17 mouse cellular contexts compared by ENCODE assay signal in genomic region chr14:75541731-75542130, GRCm38 (mm10). TPM values are rescaled to one million over a fixed set of nuclear protein-coding genes. Genes with fewer than 3 reads are reported as not detected.
DNase-seq lines count a peak whose midpoint lies in the region; ATAC-seq lines count a peak whose summit lies in the region.
"Had no signal": no experiment of that assay in that cellular context is flagged by ENCODE, and none has a peak within 500 bp of the region (broad histone marks: within the 10 kb centered on the region; RNA-seq: fewer than 3 reads in every experiment).

No protein-coding gene starts in this region.

- no peak overlapping the region for H3K4me2 ChIP-seq in hindbrain, embryonic 11.5 days (replicated peaks; ENCODE audit: low read depth, low read length)
- H3K4me2 ChIP-seq in midbrain, embryonic 13.5 days (replicated peaks): no peak overlapping the region
- H3K4me2 ChIP-seq: embryonic facial prominence, embryonic 13.5 days; heart, embryonic 15.5 days; liver, embryonic 12.5 days had no signal

- under 1% methylated on average over 8 of the region's 8 CpGs for WGBS in hindbrain, embryonic 11.5 days
- WGBS in midbrain, embryonic 13.5 days: 11% methylated on average over 8 of the region's 8 CpGs

- H3K4me1 ChIP-seq in hindbrain, embryonic 11.5 days (replicated peaks; ENCODE audit: control insufficient read depth, insufficient read depth, low read length): peaks cover 8% of the 10 kb centered on the region; the same call in 1 of the 2 replicates
- H3K4me1 ChIP-seq in midbrain, embryonic 13.5 days (replicated peaks): peaks cover 42% of the 10 kb centered on the region
- H3K4me1 ChIP-seq: heart, embryonic 15.5 days had no signal

- no peaks in the 10 kb centered on the region for H3K36me3 ChIP-seq in hindbrain, embryonic 11.5 days (ENCODE audit: control insufficient read depth, insufficient read depth, low read length)
- no peaks in the 10 kb centered on the region for H3K36me3 ChIP-seq in midbrain, embryonic 13.5 days
- H3K36me3 ChIP-seq: embryonic facial prominence, embryonic 13.5 days; heart, embryonic 15.5 days; liver, embryonic 12.5 days had no signal

- no peaks in the 10 kb centered on the region for H3K27me3 ChIP-seq in hindbrain, embryonic 11.5 days (ENCODE audit: control insufficient read depth, insufficient read depth, low read length)
- 0 out of 2 replicates have a peak, but pooled peaks cover 6% of the 10 kb centered on the region for H3K27me3 ChIP-seq in midbrain, embryonic 13.5 days
- H3K27me3 ChIP-seq: CH12.LX; embryonic facial prominence, embryonic 13.5 days; heart, embryonic 15.5 days had no signal

- peak overlapping the region; percentile 66 for H3K27ac ChIP-seq in hindbrain, embryonic 11.5 days (ENCODE audit: low read depth, low read length)
- H3K27ac ChIP-seq in midbrain, embryonic 13.5 days: peak overlapping the region; percentile 81
- H3K27ac ChIP-seq: embryonic facial prominence, embryonic 13.5 days; heart, embryonic 15.5 days; liver, embryonic 12.5 days had no signal

- no peak overlapping the region for H3K9ac ChIP-seq in hindbrain, embryonic 11.5 days (ENCODE audit: low read depth, low read length)
- no peak overlapping the region for H3K9ac ChIP-seq in midbrain, embryonic 13.5 days (replicated peaks)
- H3K9ac ChIP-seq: embryonic facial prominence, embryonic 13.5 days; heart, embryonic 15.5 days; liver, embryonic 12.5 days had no signal

- H3K9me3 ChIP-seq in hindbrain, embryonic 11.5 days (ENCODE audit: control insufficient read depth, low read length): no peaks in the 10 kb centered on the region
- no peaks in the 10 kb centered on the region for H3K9me3 ChIP-seq in midbrain, embryonic 13.5 days
- H3K9me3 ChIP-seq: embryonic facial prominence, embryonic 13.5 days; heart, embryonic 15.5 days; liver, embryonic 12.5 days had no signal

- no peak overlapping the region for H3K4me3 ChIP-seq in hindbrain, embryonic 11.5 days (ENCODE audit: low read depth, low read length)
- H3K4me3 ChIP-seq in midbrain, embryonic 13.5 days (replicated peaks): no peak overlapping the region
- H3K4me3 ChIP-seq: embryonic facial prominence, embryonic 13.5 days; heart, embryonic 15.5 days; liver, embryonic 12.5 days had no signal

- peak; percentile 49 for ATAC-seq in hindbrain, embryonic 11.5 days (ENCODE audit: low FRiP score)
- ATAC-seq in midbrain, embryonic 13.5 days: no peak
- no peak for ATAC-seq in erythroid progenitor cell, adult 5-6 weeks (replicated peaks; ENCODE audit: low FRiP score, poor library complexity, severe bottlenecking)
- ATAC-seq: liver, embryonic 12.5 days had no signal

- DNase-seq in ES-CJ7 (ENCODE audit: low read depth, low spot score): peak; percentile 40
- DNase-seq in embryo, embryonic 10.5 days (ENCODE audit: low spot score): peak; percentile 87
- DNase-seq in hindbrain, embryonic 11.5 days (ENCODE audit: low spot score): peak; percentile 70
- DNase-seq in adrenal gland, adult (ENCODE audit: inconsistent age in 2 of 2, low spot score in 1 of 2): no peak
- no peak for DNase-seq in left cerebral cortex, adult 18-20 months (ENCODE audit: low spot score in 2 of 2)
- no peak for DNase-seq in heart, adult 9 months (ENCODE audit: low spot score in 2 of 2)
- DNase-seq: lung, postnatal 4 days; thymus, adult 18-20 months had no signal

RNA-seq across cellular contexts. Expression of gene Spert, which starts 51.2 kb away (rescaled TPM):
- polyA plus RNA-seq in hindbrain, embryonic 11.5 days (2014; fragmentation: Nextera tagmentation; extraction: Ambion mirVana): not detected in 2 replicates
- polyA plus RNA-seq in midbrain, embryonic 13.5 days (2015; fragmentation: Nextera tagmentation; extraction: Ambion mirVana): not detected in 2 replicates
- total RNA-seq in erythroid progenitor cell, adult 5-6 weeks (2015; ENCODE audit: low replicate concordance): not detected in 2 replicates
- not detected in 2 replicates for total RNA-seq in erythroid progenitor cell, adult 5-6 weeks (2017; ENCODE audit: low replicate concordance)
- total RNA-seq in left cerebral cortex, adult 18-20 months (2021): not detected
- total RNA-seq: CH12.LX; gastrocnemius, adult 8-10 months; neutrophil, adult 5-6 weeks had no signal
- polyA plus RNA-seq: embryonic facial prominence, embryonic 13.5 days; heart, embryonic 15.5 days; liver, embryonic 12.5 days; small intestine, adult 2 months had no signal

Comparison
In these comparisons a context has a peak if more than half of its experiments do, and no peak if none do; other contexts are left out.
1. DNase-seq: peak in ES-CJ7 (single experiment), embryo, embryonic 10.5 days (single experiment) and hindbrain, embryonic 11.5 days (single experiment); none in adrenal gland, adult (0 of 2), left cerebral cortex, adult 18-20 months (0 of 2) and heart, adult 9 months (0 of 2).